Mouse (Mus musculus) CH12.LX (cell line): Measurements from ENCODE around the gene Cabp1. TPM values are rescaled to one million over a fixed set of nuclear protein-coding genes. Genes with fewer than 3 reads are reported as not detected.

Source experiments
- DNase-seq: peaks from one replicate; pipeline ENCODE4 v3.0.0-alpha.2; 2013; ENCODE audit errors: extremely low read depth
- H3K27ac ChIP-seq: 2 replicates; pipeline ENCODE4 v1.5.1; 2012; ENCODE audit warnings: low read depth, mild to moderate bottlenecking, control low read depth, moderate library complexity; ENCODE audit not compliant: insufficient read depth
- H3K27me3 ChIP-seq: replicated peaks from 2 replicates; pipeline ENCODE3; 2012; ENCODE audit warnings: inconsistent platforms
- H3K36me3 ChIP-seq, 2 experiments: replicated peaks in 1 of 2; 2 replicates each; pipeline versions ENCODE3 to v1.6.1; 2012; ENCODE audit warnings: inconsistent platforms in 1 of 2, low read length in 1 of 2, mild to moderate bottlenecking in 1 of 2, mixed read lengths in 1 of 2, moderate library complexity in 1 of 2; ENCODE audit not compliant: control insufficient read depth in 1 of 2, insufficient read depth in 1 of 2
- H3K4me1 ChIP-seq, 2 experiments: 2 replicates each; pipeline ENCODE4 v1.6.1; 2012; ENCODE audit warnings: inconsistent platforms in 1 of 2, moderate library complexity in 1 of 2; ENCODE audit not compliant: insufficient read depth in 2 of 2, control insufficient read depth in 1 of 2
- H3K4me2 ChIP-seq: 2 replicates; pipeline ENCODE4 v1.6.1; 2012; ENCODE audit warnings: low read depth, mild to moderate bottlenecking, control low read depth; ENCODE audit not compliant: poor library complexity, insufficient read depth, severe bottlenecking
- H3K4me3 ChIP-seq, 3 experiments: fragments of 150-350 bp in 1 of 3; sonication (generic) in 1 of 3; replicated peaks in 1 of 3; 2 replicates each; pipeline versions ENCODE3 to v1.5.1; 2011 to 2012; ENCODE audit warnings: low read depth in 2 of 3, low read length in 2 of 3, mild to moderate bottlenecking in 2 of 3, moderate library complexity in 2 of 3, control low read depth in 1 of 3, improper control_type of control experiment in 1 of 3, inconsistent platforms in 1 of 3, mixed read lengths in 1 of 3; ENCODE audit not compliant: poor library complexity in 1 of 3
- H3K79me2 ChIP-seq: replicated peaks from 2 replicates; pipeline ENCODE4 v1.6.1; 2012; ENCODE audit warnings: mild to moderate bottlenecking, moderate library complexity; ENCODE audit not compliant: control insufficient read depth, poor library complexity, insufficient read depth, severe bottlenecking; ENCODE audit errors: extremely low read depth
- H3K9ac ChIP-seq: 2 replicates; pipeline ENCODE4 v1.6.1; 2012; ENCODE audit warnings: low read depth, mild to moderate bottlenecking, control low read depth, moderate library complexity; ENCODE audit not compliant: insufficient read depth
- H3K9me3 ChIP-seq: replicated peaks from 2 replicates; pipeline ENCODE3; 2012; ENCODE audit warnings: low read length, inconsistent platforms, mixed read lengths
- CHD2 ChIP-seq: IDR thresholded peaks from 2 replicates; pipeline ENCODE4 v1.6.1; 2011; ENCODE audit warnings: low read length, improper control_type of control experiment
- ELF1 ChIP-seq: IDR thresholded peaks from 2 replicates; pipeline ENCODE4 v1.6.1; 2014; ENCODE audit warnings: low read depth, mild to moderate bottlenecking, inconsistent platforms, low read length, improper control_type of control experiment
- ETS1 ChIP-seq: conservative IDR thresholded peaks from 2 replicates; pipeline ENCODE4 v1.6.1; 2012; ENCODE audit warnings: low read depth, mild to moderate bottlenecking, inconsistent platforms, low read length, improper control_type of control experiment, moderate library complexity
- HCFC1 ChIP-seq: IDR thresholded peaks from 2 replicates; pipeline ENCODE4 v1.6.1; 2012; ENCODE audit warnings: low read depth, mild to moderate bottlenecking, inconsistent platforms, low read length, improper control_type of control experiment
- IRF4 ChIP-seq: IDR thresholded peaks from 2 replicates; pipeline ENCODE4 v1.6.1; 2014; ENCODE audit warnings: low read depth, mild to moderate bottlenecking, inconsistent platforms, low read length, improper control_type of control experiment
- JUND ChIP-seq: conservative IDR thresholded peaks from 2 replicates; pipeline ENCODE4 v1.6.1; 2011; ENCODE audit warnings: low read depth, low read length, improper control_type of control experiment
- KAT2A ChIP-seq: IDR thresholded peaks from 2 replicates; pipeline ENCODE4 v1.6.1; 2012; ENCODE audit warnings: low read length, improper control_type of control experiment, inconsistent platforms; ENCODE audit not compliant: insufficient replicate concordance
- NELFE ChIP-seq: IDR thresholded peaks from 2 replicates; pipeline ENCODE4 v1.6.1; 2011; ENCODE audit warnings: low read depth, low read length, improper control_type of control experiment
- NRF1 ChIP-seq: IDR thresholded peaks from 2 replicates; pipeline ENCODE4 v1.6.1; 2014; ENCODE audit warnings: low read depth, mild to moderate bottlenecking, inconsistent platforms, low read length, improper control_type of control experiment, moderate library complexity
- PAX5 ChIP-seq: IDR thresholded peaks from 2 replicates; pipeline ENCODE4 v1.6.1; 2012; ENCODE audit warnings: low read length, inconsistent platforms, mixed read lengths
- RCOR1 ChIP-seq: conservative IDR thresholded peaks from 2 replicates; pipeline ENCODE4 v1.6.1; 2012; ENCODE audit warnings: low read depth, mild to moderate bottlenecking, inconsistent platforms, low read length, improper control_type of control experiment
- TBP ChIP-seq: conservative IDR thresholded peaks from 2 replicates; pipeline ENCODE4 v1.6.1; 2011; ENCODE audit warnings: low read depth, low read length, improper control_type of control experiment
- TCF12 ChIP-seq: IDR thresholded peaks from 2 replicates; pipeline ENCODE4 v1.6.1; 2014; ENCODE audit warnings: low read depth, mild to moderate bottlenecking, inconsistent platforms, low read length, improper control_type of control experiment
- UBTF ChIP-seq: IDR thresholded peaks from 2 replicates; pipeline ENCODE4 v1.6.1; 2012; ENCODE audit warnings: low read depth, mild to moderate bottlenecking, inconsistent platforms, low read length, improper control_type of control experiment, moderate library complexity
- ZC3H11A ChIP-seq: IDR thresholded peaks from 2 replicates; pipeline ENCODE4 v1.6.1; 2012; ENCODE audit warnings: low read depth, mild to moderate bottlenecking, inconsistent platforms, low read length, improper control_type of control experiment
- dilution Hi-C: fragments of 300-500 bp; cut with MboI; formaldehyde crosslinking; loops from 2 replicates; pipeline ENCODE4 v1.14.3; 2020; ENCODE audit warnings: low sequenced_read_pairs; ENCODE audit not compliant: extremely low pct_unique_long_range_greater_than_20kb, extremely low pct_ligation_motif_present
- in situ Hi-C: fragments of 300-500 bp; cut with MboI; formaldehyde crosslinking; loops from 3 replicates; pipeline ENCODE4 v1.14.3; 2019; ENCODE audit warnings: low sequenced_read_pairs, low pct_ligation_motif_present, low pct_unique_long_range_greater_than_20kb, mixed read lengths
- polyA plus RNA-seq: library from polyadenylated mRNA; unstranded; fragments of >175 nt; gene quantifications from 2 replicates; pipeline ENCODE4 v1.2.1, GENCODE M21; 2012; ENCODE audit warnings: low read depth; ENCODE audit not compliant: insufficient read length
- total RNA-seq, 2 experiments: library from RNA; depleted of rRNA; stranded (reverse); fragments of 300-350 nt in 1 of 2; fragments of >200 nt in 1 of 2; gene quantifications; 2 replicates each; pipeline ENCODE4 v1.2.3; 2012 to 2014

Gene Cabp1
- total and polyA plus RNA-seq, 3 experiments: 0.59 to 1.8 (median 1.7) TPM

- in situ Hi-C loops (no loop called here), dilution Hi-C loops (no loop called here)
- DNase-seq: no peak
- peaks cover 45% of the 10 kb centered on the region for H3K79me2 ChIP-seq
- peaks cover 12% of the 10 kb centered on the region for H3K9me3 ChIP-seq
- peaks cover 52 to 83% of the 10 kb centered on the region in 2 experiments for H3K36me3 ChIP-seq
- H3K27ac ChIP-seq: no peak overlapping the region
- no peak for TF ChIP-seq HCFC1
- TF ChIP-seq NELFE: no peak
- TF ChIP-seq IRF4: no peak
- no peak for TF ChIP-seq PAX5
- no peak for TF ChIP-seq ZC3H11A
- no peak for TF ChIP-seq CHD2
- H3K4me3 ChIP-seq: no peak overlapping the region
- peaks cover 13 to 41% of the 10 kb centered on the region in 2 experiments for H3K4me1 ChIP-seq
- H3K27me3 ChIP-seq: no peaks in the 10 kb centered on the region
- no peak overlapping the region for H3K9ac ChIP-seq
- H3K4me2 ChIP-seq: no peak overlapping the region
Measured at GRCm38 (mm10) chr5:115151457-115151856, 42.7 kb downstream of the Cabp1 start.

- Histone ChIP-seq H3K9me3 (peaks cover 12% of the 10 kb centered on the region), H3K79me2 (peaks cover 40% of the 10 kb centered on the region), H3K36me3 (peaks cover 55 to 88% of the 10 kb centered on the region in 2 experiments), H3K4me3 (no peak overlapping the region), H3K9ac (no peak overlapping the region), H3K27ac (no peak overlapping the region), H3K4me1 (peaks cover 13 to 39% of the 10 kb centered on the region in 2 experiments), H3K27me3 (no peaks in the 10 kb centered on the region), H3K4me2 (no peak overlapping the region)
- no peak for DNase-seq
- dilution Hi-C loops: no loop called here
- no peak for TF ChIP-seq IRF4
- no peak for TF ChIP-seq PAX5
- no peak for TF ChIP-seq KAT2A
- in situ Hi-C loops: no loop called here
Measured at GRCm38 (mm10) chr5:115150991-115151390, 43.2 kb downstream of the Cabp1 start.

- no peak overlapping the region for H3K4me3 ChIP-seq
- in situ Hi-C loops: no loop called here
- no peaks in the 10 kb centered on the region for H3K27me3 ChIP-seq
- no peak for DNase-seq
- dilution Hi-C loops: no loop called here
- no peak for TF ChIP-seq RCOR1
- no peak for TF ChIP-seq KAT2A
- TF ChIP-seq IRF4: no peak
- TF ChIP-seq ETS1: no peak
- no peak for TF ChIP-seq UBTF
- TF ChIP-seq TCF12: no peak
- TF ChIP-seq ELF1: no peak
- no peak for TF ChIP-seq NRF1
- no peak for TF ChIP-seq JUND
- no peak for TF ChIP-seq TBP
- no peak for TF ChIP-seq ZC3H11A
- H3K27ac ChIP-seq: no peak overlapping the region
- peaks cover 63 to 93% of the 10 kb centered on the region in 2 experiments for H3K36me3 ChIP-seq
- H3K4me1 ChIP-seq: peaks cover 5 to 29% of the 10 kb centered on the region in 2 experiments; a peak in 3 of 4 replicates
- H3K4me2 ChIP-seq: no peak overlapping the region
- H3K9me3 ChIP-seq: peaks cover 12% of the 10 kb centered on the region
- H3K79me2 ChIP-seq: peaks cover 29% of the 10 kb centered on the region
- H3K9ac ChIP-seq: no peak overlapping the region
Measured at GRCm38 (mm10) chr5:115149675-115150459, 44.3 kb downstream of the Cabp1 start.
